Mouse (Mus musculus) layer of hippocampus, adult 8-10 months (tissue): ENCODE data around the gene Vmn2r124. TPM values are rescaled to one million over a fixed set of nuclear protein-coding genes. Genes with fewer than 3 reads are reported as not detected.
"Not testable (repeated sequence)": the region's sequence is repeated elsewhere in the genome, so short reads cannot be mapped to it uniquely, and the experiment has no call there.

Experiments used
- DNase-seq, 2 experiments: peaks; one replicate each; pipeline ENCODE4 v3.0.0; 2022; ENCODE audit warnings: low spot score in 2 of 2
- total RNA-seq, 4 experiments: library from RNA; stranded (reverse); gene quantifications; 2 replicates each; pipeline ENCODE4 v1.2.4; 2022

The Vmn2r124 gene
- under 1 TPM in 2 of 4 experiments, not detected in 2; 0.06 to 0.10 TPM for total RNA-seq

GRCm38 (mm10) chr17:18049124-18049523 lies at the start of gene Vmn2r124:
TSS of gene Vmn2r124 (plus strand) at chr17:18049424.
- DNase-seq = no peak

GRCm38 (mm10) chr17:18004752-18005151 lies 44.5 kb upstream of the Vmn2r124 start:
- DNase-seq = no peak

- DNase-seq = no peak
Measured at GRCm38 (mm10) chr17:18021433-18021832, 27.8 kb upstream of the Vmn2r124 start, which contains the start of gene Fpr-rs4. TSS of gene Fpr-rs4 (plus strand) at chr17:18021733.

- DNase-seq = not testable (repeated sequence)
Measured at GRCm38 (mm10) chr17:18084716-18085115, 35.5 kb downstream of the Vmn2r124 start, which contains the start of gene Vmn2r91. TSS of gene Vmn2r91 (plus strand) at chr17:18085016.

- DNase-seq = not testable (repeated sequence)
Measured at GRCm38 (mm10) chr17:18095626-18096025, 46.4 kb downstream of the Vmn2r124 start.

GRCm38 (mm10) chr17:18102265-18102664 lies 53.0 kb downstream of the Vmn2r124 start:
- not testable (repeated sequence) for DNase-seq

Other genes starting within 250 kb of the Vmn2r124 start
- 100 to 1,000 TPM in 3 of 4 experiments, 10 to 100 TPM in 1; 88.5 to 132 (median 119) TPM for gene Spaca6, start 222.3 kb upstream of the Vmn2r124 start, total RNA-seq
- gene Has1, start 194.2 kb upstream of the Vmn2r124 start, total RNA-seq = under 1 TPM; 0.57 to 0.73 (median 0.60) TPM
- not detected for gene Fpr1, start 165.5 kb upstream of the Vmn2r124 start, total RNA-seq
- gene Fpr2, start 161.6 kb upstream of the Vmn2r124 start, total RNA-seq = not detected
- gene Fpr3, start 161.6 kb upstream of the Vmn2r124 start, total RNA-seq = not detected
- not detected for gene Fpr-rs4, start 27.7 kb upstream of the Vmn2r124 start, total RNA-seq
- not detected for gene Vmn2r91, start 35.6 kb downstream of the Vmn2r124 start, total RNA-seq
- not detected for gene Vmn2r92, start 102.5 kb downstream of the Vmn2r124 start, total RNA-seq
- not detected for gene Vmn2r94, start 228.3 kb downstream of the Vmn2r124 start, total RNA-seq
- not detected for gene Vmn2r93, start 248.7 kb downstream of the Vmn2r124 start, total RNA-seq